Mouse (Mus musculus): ENCODE measurements around the gene Znrf2. TPM values are rescaled to one million over a fixed set of nuclear protein-coding genes. Genes with fewer than 3 reads are reported as not detected.

The Znrf2 gene
- polyA plus RNA-seq (2012; rRNA removed): 13.0 TPM in 2 replicates

GRCm38 (mm10) chr6:54816388-54817065, at the start of gene Znrf2:
TSS of gene Znrf2 (plus strand) at chr6:54816916.
- no peak for DNase-seq (ENCODE audit: low read depth)

GRCm38 (mm10) chr6:54767746-54768145, 49.0 kb upstream of the Znrf2 start:
- no peak for DNase-seq (ENCODE audit: low read depth)

- DNase-seq (ENCODE audit: low read depth): no peak
Measured at GRCm38 (mm10) chr6:54770766-54771165, 46.0 kb upstream of the Znrf2 start.

- no peak for DNase-seq (ENCODE audit: low read depth)
Measured at GRCm38 (mm10) chr6:54771171-54771570, 45.5 kb upstream of the Znrf2 start.

GRCm38 (mm10) chr6:54772078-54772477, 44.6 kb upstream of the Znrf2 start:
- no peak for DNase-seq (ENCODE audit: low read depth)

- DNase-seq (ENCODE audit: low read depth): no peak
Measured at GRCm38 (mm10) chr6:54775739-54776138, 41.0 kb upstream of the Znrf2 start.

- no peak for DNase-seq (ENCODE audit: low read depth)
Measured at GRCm38 (mm10) chr6:54777661-54778060, 39.1 kb upstream of the Znrf2 start.

- DNase-seq (ENCODE audit: low read depth): no peak
Measured at GRCm38 (mm10) chr6:54779968-54780367, 36.7 kb upstream of the Znrf2 start.

GRCm38 (mm10) chr6:54780569-54781304, 36.0 kb upstream of the Znrf2 start:
- no peak for DNase-seq (ENCODE audit: low read depth)

GRCm38 (mm10) chr6:54781881-54782280, 34.8 kb upstream of the Znrf2 start:
- DNase-seq (ENCODE audit: low read depth): no peak

GRCm38 (mm10) chr6:54785098-54785730, 31.5 kb upstream of the Znrf2 start:
- DNase-seq (ENCODE audit: low read depth): no peak

- no peak for DNase-seq (ENCODE audit: low read depth)
Measured at GRCm38 (mm10) chr6:54786766-54787165, 29.9 kb upstream of the Znrf2 start.

GRCm38 (mm10) chr6:54788493-54788892, 28.2 kb upstream of the Znrf2 start:
- no peak for DNase-seq (ENCODE audit: low read depth)

- DNase-seq (ENCODE audit: low read depth): no peak
Measured at GRCm38 (mm10) chr6:54789139-54789538, 27.6 kb upstream of the Znrf2 start.

GRCm38 (mm10) chr6:54790071-54790470, 26.6 kb upstream of the Znrf2 start:
- DNase-seq (ENCODE audit: low read depth): no peak

GRCm38 (mm10) chr6:54793853-54794252, 22.9 kb upstream of the Znrf2 start:
- DNase-seq (ENCODE audit: low read depth): no peak

- DNase-seq (ENCODE audit: low read depth): no peak
Measured at GRCm38 (mm10) chr6:54794372-54794771, 22.3 kb upstream of the Znrf2 start.

GRCm38 (mm10) chr6:54794991-54795390, 21.7 kb upstream of the Znrf2 start:
- no peak for DNase-seq (ENCODE audit: low read depth)

GRCm38 (mm10) chr6:54795971-54796370, 20.7 kb upstream of the Znrf2 start:
- no peak for DNase-seq (ENCODE audit: low read depth)

GRCm38 (mm10) chr6:54802348-54802747, 14.4 kb upstream of the Znrf2 start:
- DNase-seq (ENCODE audit: low read depth): no peak

- no peak for DNase-seq (ENCODE audit: low read depth)
Measured at GRCm38 (mm10) chr6:54804066-54804864, 12.5 kb upstream of the Znrf2 start.

GRCm38 (mm10) chr6:54805779-54806178, 10.9 kb upstream of the Znrf2 start:
- DNase-seq (ENCODE audit: low read depth): no peak
